Mouse (Mus musculus) T-helper 1 cell (primary cell): ENCODE results near the gene Khdrbs2.

Experiments used
- in situ Hi-C: fragments of 300-600 bp; cut with MboI, MseI; formaldehyde crosslinking; loops from one replicate; pipeline ENCODE4 v1.15.1; 2025; ENCODE audit warnings: high pct_unique_total_duplicates

Gene Khdrbs2

DNA sequence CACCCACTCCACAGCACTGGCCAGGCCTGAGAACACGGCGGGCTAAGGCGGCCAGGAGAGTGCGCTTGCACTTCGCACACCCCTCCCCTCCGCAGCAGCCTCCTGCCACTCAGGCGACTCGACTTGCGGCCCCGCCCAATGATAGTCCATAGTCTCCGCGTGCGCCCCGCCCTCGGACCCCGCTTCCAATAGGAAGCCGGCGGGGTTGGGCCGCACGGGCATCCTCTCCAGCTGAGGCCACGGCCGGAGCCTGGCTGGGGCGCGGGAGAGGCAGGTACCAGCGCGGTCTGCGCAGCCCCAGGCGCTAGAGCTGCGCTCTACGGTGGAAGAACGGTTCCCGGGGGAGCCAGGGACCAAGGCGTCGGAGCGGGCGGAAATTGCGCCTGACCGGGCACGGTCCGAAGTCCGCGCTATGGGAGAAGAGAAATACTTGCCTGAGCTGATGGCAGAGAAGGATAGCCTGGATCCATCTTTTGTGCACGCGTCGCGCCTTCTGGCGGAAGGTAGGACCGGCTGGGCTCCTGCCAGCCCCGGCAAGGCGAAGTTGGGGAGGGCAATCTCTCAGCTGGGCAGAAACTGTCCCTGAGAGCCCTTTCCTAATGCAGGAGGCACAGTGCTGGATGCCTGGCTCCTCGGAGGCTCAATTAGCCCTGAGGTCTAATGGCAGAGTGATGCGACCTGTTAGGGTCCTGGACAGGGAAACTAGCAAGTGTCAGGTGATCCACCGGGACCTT, at the start of gene Khdrbs2:
TSS of gene Khdrbs2 (plus strand) at position 209 of the 734 bp plus-strand sequence.
- in situ Hi-C loops: no loop called here

- in situ Hi-C loops: no loop called here
These were observed 2.1 kb downstream of the Khdrbs2 start for GRCm38 (mm10) chr1:32174566-32174965.

DNA sequence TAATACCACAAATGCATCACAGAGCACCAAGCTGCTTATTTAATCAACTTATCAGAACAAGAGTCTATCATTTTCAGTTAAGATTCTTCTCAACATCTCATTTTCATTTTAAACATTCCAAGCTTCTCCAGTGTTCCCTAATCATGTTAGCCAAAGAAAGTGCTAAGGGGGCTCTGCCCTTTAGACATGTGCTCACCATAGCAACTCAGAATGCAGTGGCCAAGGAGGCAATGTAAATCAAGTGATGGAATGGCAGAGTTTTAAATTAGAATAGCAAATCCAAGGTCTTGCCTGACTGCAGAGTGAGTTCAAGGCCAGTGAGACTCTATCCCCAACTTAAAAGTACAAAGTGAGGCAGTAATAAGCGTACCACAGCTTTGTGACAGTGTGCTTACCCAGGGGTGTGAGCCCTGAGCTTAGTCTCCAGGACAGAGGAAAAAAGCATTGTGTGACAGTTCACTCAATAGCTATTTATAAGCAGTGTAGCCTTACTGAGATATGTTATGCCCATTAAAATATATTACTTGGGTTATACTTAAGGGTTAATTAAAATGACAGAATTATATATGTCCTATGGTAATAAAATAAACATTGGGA, 27.2 kb downstream of the Khdrbs2 start:
- in situ Hi-C loops: no loop called here

GRCm38 (mm10) chr1:32248443-32248842, 75.9 kb downstream of the Khdrbs2 start:
- in situ Hi-C loops: no loop called here

DNA sequence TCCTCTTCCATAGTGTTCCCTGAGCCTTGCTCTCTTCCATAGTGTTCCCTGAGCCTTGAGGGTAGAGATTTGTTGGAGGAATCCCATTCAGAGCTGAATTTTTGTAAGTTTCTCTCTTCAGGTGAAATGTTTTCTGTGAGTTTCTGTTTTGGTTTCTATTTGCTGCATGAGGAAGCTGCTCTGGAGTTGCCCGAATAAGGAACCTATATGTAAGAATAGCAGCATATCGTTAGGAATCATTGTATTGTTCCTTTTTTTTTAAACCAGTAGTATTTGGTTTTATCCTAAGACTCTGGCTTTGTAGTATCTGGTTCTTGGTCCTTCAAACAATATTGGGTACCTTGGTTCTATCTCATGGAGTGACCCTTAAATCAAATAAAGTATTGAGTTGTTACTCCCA, 77.1 kb downstream of the Khdrbs2 start:
- in situ Hi-C loops: no loop called here

DNA sequence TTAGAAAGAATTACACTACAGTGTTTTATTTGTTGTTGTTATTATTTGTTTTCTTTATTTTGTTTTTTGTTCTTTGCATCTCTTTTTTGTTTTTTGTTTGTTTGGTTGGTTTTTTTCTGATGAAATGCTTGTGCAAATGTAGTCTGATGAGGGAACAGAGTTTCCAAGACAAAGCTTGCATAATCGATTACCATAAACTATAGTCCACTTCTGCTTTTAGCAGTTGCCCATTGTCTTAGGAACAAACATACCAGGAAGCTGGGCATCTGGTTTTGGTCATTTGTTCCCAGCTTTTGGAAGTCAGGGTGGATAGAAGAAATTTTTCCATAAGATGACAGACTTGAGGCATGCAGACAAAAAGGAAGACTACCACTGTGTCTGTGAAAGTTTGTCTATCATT, 77.8 kb downstream of the Khdrbs2 start:
- in situ Hi-C loops: no loop called here

DNA sequence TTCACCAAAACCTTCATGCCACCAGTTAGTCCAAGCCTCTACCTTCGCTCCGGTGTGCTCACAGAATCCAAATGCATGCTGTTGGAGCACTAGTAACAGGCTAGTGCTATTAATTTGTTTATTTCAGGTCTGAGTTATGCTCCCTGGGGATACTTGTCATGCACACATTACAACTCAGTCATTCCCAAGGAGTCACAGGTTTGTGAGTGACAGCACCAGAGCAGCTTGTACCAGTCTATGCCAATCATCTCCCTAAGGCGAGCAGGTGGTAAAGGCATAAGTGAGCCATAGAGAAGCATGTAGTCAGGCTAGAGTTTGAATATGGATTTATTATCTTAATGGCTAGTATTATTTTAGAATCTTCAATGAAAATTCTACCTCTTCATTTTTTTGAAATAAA, 86.4 kb downstream of the Khdrbs2 start:
- in situ Hi-C loops: no loop called here

DNA sequence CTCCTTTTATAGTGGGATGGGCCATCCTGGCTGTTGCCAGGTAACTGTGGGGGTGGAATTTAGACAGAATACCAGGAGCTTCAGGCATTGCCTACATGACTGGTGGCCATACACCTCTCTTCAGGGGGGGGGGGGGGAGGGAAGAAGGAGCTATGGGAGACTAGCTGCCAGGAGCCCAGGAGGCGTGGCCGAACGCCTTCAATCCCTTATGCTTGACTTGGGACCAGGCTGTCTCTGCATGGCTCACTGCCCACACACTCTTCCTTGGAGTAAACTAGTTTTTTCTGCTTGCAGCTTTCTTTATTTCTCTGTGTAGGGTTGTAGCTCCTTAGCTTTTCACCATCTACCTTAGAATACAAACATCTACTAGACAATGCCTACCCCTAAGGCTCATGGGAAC, 98.0 kb downstream of the Khdrbs2 start:
- in situ Hi-C loops: loop anchor here (5.0 kb wide), 1 partner anchor 43 kb away; no protein-coding TSS in a partner anchor

GRCm38 (mm10) chr1:32294702-32295101, 122.2 kb downstream of the Khdrbs2 start:
- in situ Hi-C loops: no loop called here

- in situ Hi-C loops: no loop called here
These were observed 128.9 kb downstream of the Khdrbs2 start for GRCm38 (mm10) chr1:32301391-32301790.

DNA sequence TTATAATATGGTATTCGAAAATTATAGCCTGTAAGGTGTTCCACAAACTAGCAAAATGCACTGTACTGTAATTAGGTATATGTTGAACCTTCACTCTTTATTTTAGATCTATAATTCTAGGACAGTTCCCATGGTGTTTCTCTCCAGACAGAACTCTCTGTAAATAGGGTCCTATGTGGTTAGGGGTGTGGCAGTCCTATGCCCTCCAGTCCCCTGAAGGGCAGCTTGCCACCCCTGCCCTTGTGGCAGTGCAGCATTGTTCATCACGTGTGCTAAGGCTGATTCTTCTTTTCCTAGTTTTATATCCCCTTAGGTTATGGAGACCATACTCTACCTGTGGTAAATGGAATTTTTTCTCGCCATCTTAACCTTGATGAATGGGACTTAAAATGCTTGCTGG, 136.6 kb downstream of the Khdrbs2 start:
- in situ Hi-C loops: no loop called here

DNA sequence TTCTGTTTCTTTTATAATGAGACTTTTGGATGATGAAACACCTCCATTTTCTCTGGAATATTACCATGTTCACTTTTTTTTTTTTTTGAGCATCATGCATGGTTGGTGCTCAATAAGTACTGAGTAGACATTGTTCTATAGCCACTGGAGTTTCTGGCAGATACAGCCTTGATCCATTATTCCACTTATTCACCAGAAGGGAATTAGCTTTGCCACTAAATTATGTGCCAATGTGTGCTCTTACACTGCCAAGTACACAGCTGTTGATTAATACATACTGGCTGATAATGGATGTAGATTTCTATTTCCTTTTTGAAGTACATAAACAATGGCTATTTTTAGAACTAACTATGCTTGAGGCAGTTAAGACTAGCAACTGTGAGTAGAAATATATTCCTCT, 137.1 kb downstream of the Khdrbs2 start:
- in situ Hi-C loops: no loop called here

GRCm38 (mm10) chr1:32339108-32339507, 166.6 kb downstream of the Khdrbs2 start:
- in situ Hi-C loops: no loop called here

GRCm38 (mm10) chr1:32347538-32347937, 175.0 kb downstream of the Khdrbs2 start:
- in situ Hi-C loops: no loop called here

- in situ Hi-C loops: no loop called here
These were observed 179.6 kb downstream of the Khdrbs2 start for GRCm38 (mm10) chr1:32352076-32352475.

DNA sequence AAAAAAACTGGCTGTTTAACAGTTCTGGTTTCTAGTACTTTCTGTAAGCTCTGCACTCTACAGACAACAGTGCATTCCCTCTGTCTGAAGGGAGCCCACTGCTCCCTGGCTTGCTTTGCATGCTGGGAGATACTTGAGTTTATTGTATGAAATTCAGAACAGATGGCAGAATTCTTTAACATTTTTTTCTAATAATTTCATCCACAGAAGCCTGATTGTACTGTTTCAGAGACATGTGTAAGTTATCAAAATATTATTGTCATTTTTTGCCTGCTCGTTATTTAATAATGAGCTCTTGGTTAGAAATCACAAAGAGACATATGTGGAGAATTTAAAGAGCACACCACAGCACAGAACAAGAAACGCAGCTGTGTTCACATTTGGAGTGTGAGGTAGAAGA, 191.0 kb downstream of the Khdrbs2 start:
- in situ Hi-C loops: no loop called here

- in situ Hi-C loops: loop anchor here (10.0 kb wide), 1 partner anchor 1833 kb away; no protein-coding TSS in a partner anchor
These were observed 225.0 kb downstream of the Khdrbs2 start for GRCm38 (mm10) chr1:32397553-32397952.

DNA sequence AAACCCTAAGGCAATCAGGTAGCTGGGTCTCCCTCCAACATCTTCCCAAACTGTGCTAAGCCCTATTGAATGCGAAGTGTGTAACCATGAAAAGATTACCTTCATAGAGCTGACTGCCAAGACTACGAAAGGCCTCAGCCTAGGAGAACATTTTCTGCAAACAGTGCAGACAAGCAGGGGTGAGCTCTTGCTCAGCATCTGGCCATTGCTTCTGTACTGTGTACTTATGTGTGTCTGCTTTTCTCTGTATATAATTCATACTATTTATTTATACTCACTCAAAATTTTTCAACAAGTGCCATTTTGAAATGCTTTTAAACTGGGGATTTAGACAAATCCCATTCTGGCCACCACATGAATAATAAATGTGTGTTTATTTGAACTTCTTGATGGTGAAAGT, 235.1 kb downstream of the Khdrbs2 start:
- in situ Hi-C loops: no loop called here

DNA sequence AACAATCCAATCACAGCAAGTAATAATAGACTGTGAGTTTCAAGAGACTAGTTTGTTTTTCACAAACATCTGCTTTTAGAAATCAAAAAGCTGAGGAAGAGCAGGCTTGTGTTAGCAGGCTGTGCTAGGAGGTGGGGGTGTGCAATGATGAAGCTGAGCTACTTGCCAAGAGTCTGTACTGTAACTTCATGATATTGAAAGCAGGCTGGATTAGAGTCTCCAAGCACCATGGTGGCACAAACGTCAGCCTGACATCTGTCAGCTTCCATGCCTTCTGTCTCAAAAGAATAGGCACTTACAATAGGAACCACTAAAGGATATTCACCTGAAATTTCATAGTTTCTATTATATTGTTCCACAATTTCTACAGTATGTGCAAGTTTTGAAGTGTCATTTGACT, 255.9 kb downstream of the Khdrbs2 start:
- in situ Hi-C loops: no loop called here

DNA sequence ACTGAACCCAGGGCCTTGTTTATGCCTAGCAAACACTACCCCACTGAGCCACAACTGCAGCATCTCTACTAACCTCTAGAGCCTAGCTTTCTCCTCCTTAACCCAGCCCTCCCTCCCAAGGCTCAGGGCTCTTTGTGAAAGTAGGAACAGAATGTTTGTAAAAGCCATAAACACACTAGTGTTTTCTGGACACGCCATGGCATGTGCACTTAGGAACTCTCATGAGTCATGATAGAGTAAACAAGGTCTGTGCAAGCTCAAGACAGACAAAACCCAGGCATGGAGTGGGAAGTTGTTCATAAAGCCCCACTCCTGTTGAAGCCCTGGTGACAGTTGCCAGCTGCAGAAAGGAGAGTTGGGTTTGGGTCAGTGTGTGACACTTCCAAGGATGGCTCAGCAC, 257.0 kb downstream of the Khdrbs2 start:
- in situ Hi-C loops: no loop called here

GRCm38 (mm10) chr1:32430516-32430915, 258.0 kb downstream of the Khdrbs2 start:
- in situ Hi-C loops: no loop called here

DNA sequence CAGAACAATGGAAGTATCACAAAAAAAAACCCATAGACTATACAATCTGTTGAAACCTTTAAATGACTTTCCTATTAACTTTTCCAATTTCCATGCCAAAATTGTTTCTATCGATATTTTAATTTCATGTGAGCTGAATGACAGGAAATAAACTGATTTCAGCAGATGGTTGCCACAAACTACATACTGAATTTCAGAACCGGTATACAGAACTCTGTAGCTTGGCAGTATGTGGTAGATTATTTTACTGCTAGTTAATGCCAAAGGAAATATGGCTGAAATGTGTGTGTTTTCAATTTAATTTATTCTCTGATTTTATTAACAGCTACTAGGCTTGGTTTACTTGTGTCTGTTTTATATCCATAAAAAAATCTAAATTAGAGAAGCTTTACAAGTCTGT, 260.6 kb downstream of the Khdrbs2 start:
- in situ Hi-C loops: no loop called here

DNA sequence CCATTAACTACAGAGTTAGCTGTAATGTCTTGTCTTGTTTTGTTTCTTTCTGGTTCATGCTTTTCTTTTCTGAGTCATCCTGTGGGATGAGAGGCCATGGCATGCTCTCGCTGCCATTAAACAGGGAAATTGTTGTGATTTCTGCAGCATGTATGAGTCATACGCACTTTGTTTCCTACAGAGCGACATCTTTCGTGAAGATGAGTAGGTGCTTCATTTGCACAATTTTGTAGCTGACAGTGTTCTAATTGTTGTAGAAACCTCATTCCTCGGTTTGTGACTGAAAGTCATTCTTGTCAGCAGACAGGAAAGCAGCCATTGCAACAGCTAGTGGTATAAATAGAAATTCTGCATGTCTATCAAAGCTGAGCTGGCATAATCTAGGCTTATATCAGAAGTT, 271.4 kb downstream of the Khdrbs2 start:
- in situ Hi-C loops: no loop called here
